Mouse (Mus musculus): ENCODE measurements around the gene Nr1i2.

DNA sequence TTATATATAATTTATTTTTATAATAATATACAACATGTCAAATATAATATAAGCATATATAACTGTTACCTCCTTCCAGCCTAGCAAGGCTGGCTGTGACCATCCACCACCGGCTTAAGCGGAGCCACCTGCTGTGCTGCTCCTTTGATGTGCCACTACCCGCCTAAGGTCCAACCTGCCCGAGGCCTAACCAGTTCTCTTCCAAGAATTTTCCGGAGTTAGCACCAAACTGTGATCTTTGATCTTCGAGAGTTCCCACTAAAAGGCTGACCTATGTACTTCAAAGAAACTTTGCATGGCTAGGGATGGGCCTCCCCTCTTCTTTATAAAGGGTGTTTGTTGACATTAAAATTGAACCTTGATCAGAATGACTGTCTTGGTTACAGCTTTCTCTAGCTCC, 39.8 kb upstream of the Nr1i2 start:
- TF ChIP-seq POLR2AphosphoS2 (IDR thresholded peaks at IDR 0.05; ENCODE audit: low read depth, low read length) (no peak), POLR2A (IDR thresholded peaks at IDR 0.05; ENCODE audit: low read depth, low read length) (no peak)

Measured in CH12.LX (cell line).